Comparison of ENCODE assay signal across 8 mouse cellular contexts in genomic region chr13:95548856-95549255, GRCm38 (mm10). TPM values are rescaled to one million over a fixed set of nuclear protein-coding genes. Genes with fewer than 3 reads are reported as not detected.
A peak's percentile ranks its signal among the peaks of the same experiment; 100 is the strongest.
DNase-seq lines count a peak whose midpoint lies in the region; ATAC-seq and TF ChIP-seq lines count a peak whose summit lies in the region.

No protein-coding gene starts in this region.

- H3K4me1 ChIP-seq in lung, embryonic 14.5 days (ENCODE audit: insufficient read depth): peaks cover 14% of the 10 kb centered on the region
- H3K4me1 ChIP-seq in forebrain, embryonic 12.5 days: peaks cover 28% of the 10 kb centered on the region
- H3K4me1 ChIP-seq in limb, embryonic 11.5 days (ENCODE audit: control insufficient read depth, insufficient read depth, low read length): peaks cover 17% of the 10 kb centered on the region

- peak overlapping the region; percentile 2; the same call in 1 of the 2 replicates for H3K9ac ChIP-seq in lung, embryonic 14.5 days
- H3K9ac ChIP-seq in forebrain, embryonic 12.5 days: no peak overlapping the region
- H3K9ac ChIP-seq in limb, embryonic 11.5 days (ENCODE audit: low read length): no peak overlapping the region

- WGBS in lung, embryonic 14.5 days: 8% methylated on average over 6 of the region's 6 CpGs
- WGBS in forebrain, embryonic 12.5 days: 4% methylated on average over 6 of the region's 6 CpGs
- 9% methylated on average over 6 of the region's 6 CpGs for WGBS in limb, embryonic 11.5 days

- intact Hi-C loops in left cerebral cortex, postnatal 14 days (cut with DNase I): no loop called here

- H3K4me3 ChIP-seq in lung, embryonic 14.5 days (ENCODE audit: low read depth, low read length): peak overlapping the region; percentile 27
- no peak overlapping the region for H3K4me3 ChIP-seq in forebrain, embryonic 12.5 days (replicated peaks)
- H3K4me3 ChIP-seq in limb, embryonic 11.5 days (ENCODE audit: low read depth, low read length): no peak overlapping the region

- no peaks in the 10 kb centered on the region for H3K27me3 ChIP-seq in lung, embryonic 14.5 days (ENCODE audit: insufficient read depth, low read length)
- H3K27me3 ChIP-seq in forebrain, embryonic 12.5 days: peaks cover 5% of the 10 kb centered on the region; the same call in 1 of the 2 replicates
- no peaks in the 10 kb centered on the region for H3K27me3 ChIP-seq in limb, embryonic 11.5 days (ENCODE audit: control insufficient read depth, insufficient read depth, low read length)

- ATAC-seq in lung, embryonic 14.5 days (ENCODE audit: insufficient read depth): peak; percentile 32
- peak; percentile 58 for ATAC-seq in forebrain, embryonic 12.5 days (ENCODE audit: low FRiP score)
- ATAC-seq in limb, embryonic 11.5 days (ENCODE audit: insufficient number of reproducible peaks, low FRiP score, low TSS enrichment, low read depth): no peak

- no peak for TF ChIP-seq CTCF in lung, embryonic 14.5 days (IDR thresholded peaks at IDR 0.05; ENCODE audit: low read depth)

- no peaks in the 10 kb centered on the region for H3K9me3 ChIP-seq in lung, embryonic 14.5 days (ENCODE audit: low read depth, low read length)
- H3K9me3 ChIP-seq in forebrain, embryonic 12.5 days: no peaks in the 10 kb centered on the region
- no peaks in the 10 kb centered on the region for H3K9me3 ChIP-seq in limb, embryonic 11.5 days (ENCODE audit: control insufficient read depth, low read length)

- H3K4me2 ChIP-seq in lung, embryonic 14.5 days: peak overlapping the region; percentile 56
- H3K4me2 ChIP-seq in forebrain, embryonic 12.5 days: peak overlapping the region; percentile 38
- peak overlapping the region; percentile 40; the same call in 1 of the 2 replicates for H3K4me2 ChIP-seq in limb, embryonic 11.5 days (ENCODE audit: low read depth, severe bottlenecking)

- H3K36me3 ChIP-seq in lung, embryonic 14.5 days (ENCODE audit: insufficient read depth): no peaks in the 10 kb centered on the region
- no peaks in the 10 kb centered on the region for H3K36me3 ChIP-seq in forebrain, embryonic 12.5 days (replicated peaks)
- H3K36me3 ChIP-seq in limb, embryonic 11.5 days (ENCODE audit: control insufficient read depth, insufficient read depth, low read length): no peaks in the 10 kb centered on the region

- peak; percentile 63 for DNase-seq in lung, embryonic 14.5 days
- no peak for DNase-seq in lung, adult 18-20 months
- no peak for DNase-seq in limb, embryonic 11.5 days (ENCODE audit: low spot score)
- peak; percentile 74 for DNase-seq in retina, postnatal 1 day
- DNase-seq in left cerebral cortex, postnatal 14 days (ENCODE audit: low spot score in 2 of 2): no peak
- DNase-seq in ovary, postnatal 36 days (ENCODE audit: low spot score): no peak
- no peak for DNase-seq in adrenal gland, postnatal 25 days

- peak overlapping the region; percentile 78 for H3K27ac ChIP-seq in lung, embryonic 14.5 days (ENCODE audit: low read depth)
- no peak overlapping the region for H3K27ac ChIP-seq in forebrain, embryonic 12.5 days
- H3K27ac ChIP-seq in limb, embryonic 11.5 days (replicated peaks; ENCODE audit: low read depth, low read length): no peak overlapping the region

RNA-seq across cellular contexts. Expression of gene F2rl1, which starts 23.8 kb away (rescaled TPM):
- 4.1 and 4.5 TPM in 2 replicates for polyA plus RNA-seq in lung, embryonic 14.5 days (2014; fragmentation: Nextera tagmentation; extraction: Ambion mirVana)
- polyA plus RNA-seq in forebrain, embryonic 12.5 days (2016; fragmentation: Nextera tagmentation; extraction: Ambion mirVana): 0.32 and 0.33 TPM in 2 replicates
- polyA plus RNA-seq in limb, embryonic 11.5 days (2014; fragmentation: Nextera tagmentation; extraction: Ambion mirVana): 0.11 TPM in 1 of 2 replicates, not detected in the other
- under 1 TPM; 0.27 to 0.46 TPM for total RNA-seq in left cerebral cortex, postnatal 14 days (2021)
- 0.12 TPM in 1 of 2 replicates, not detected in the other for total RNA-seq in adrenal gland, postnatal 25 days (2021)

Comparison
In these comparisons a context has a peak if more than half of its experiments do, and no peak if none do; other contexts are left out.
1. DNase-seq: peak in lung, embryonic 14.5 days (single experiment) and retina, postnatal 1 day (single experiment); none in lung, adult 18-20 months (0 of 2), limb, embryonic 11.5 days (single experiment), left cerebral cortex, postnatal 14 days (0 of 2), ovary, postnatal 36 days (single experiment) and adrenal gland, postnatal 25 days (single experiment).
2. Peak in every context shown above with its lines, with median percentiles within 50 percentile points of each other: H3K4me2 ChIP-seq.